Mouse (Mus musculus): Measurements from ENCODE around the gene Hdac2. TPM values are rescaled to one million over a fixed set of nuclear protein-coding genes. Genes with fewer than 3 reads are reported as not detected.

Gene Hdac2
- 4.3 and 6.7 TPM in 2 replicates for polyA plus RNA-seq (2012; rRNA removed)

- TF ChIP-seq CTCF (IDR thresholded peaks at IDR 0.05; ENCODE audit: extremely low read depth, insufficient read depth, insufficient read length, insufficient replicate concordance) (no peak), POLR2A (IDR thresholded peaks at IDR 0.05; ENCODE audit: low read depth, low read length) (peak; percentile 42; the same call in 1 of the 2 replicates)
- no peaks in the 10 kb centered on the region for H3K36me3 ChIP-seq (ENCODE audit: control insufficient read depth, insufficient read depth, low read length)
- no peaks in the 10 kb centered on the region for H3K27me3 ChIP-seq (ENCODE audit: control insufficient read depth, insufficient read depth, low read length)
- peak within 1 kb of the TSS; percentile 97 for H3K4me3 ChIP-seq (ENCODE audit: extremely low read depth, insufficient read depth, insufficient read length)
- DNase-seq (ENCODE audit: low read depth in 1 of 2, low spot score in 2 of 2) = peak; percentile 67 to 78
- H3K4me1 ChIP-seq (ENCODE audit: control insufficient read depth, insufficient read depth, insufficient read length) = peaks cover 12% of the 10 kb centered on the region
- 1% methylated on average over 67 of the region's 67 CpGs for WGBS
- peak within 1 kb of the TSS; percentile 98 for H3K27ac ChIP-seq (ENCODE audit: insufficient read depth, low read length)
Measured at GRCm38 (mm10) chr10:36974086-36974675, at the start of gene Hdac2. Gene Hdac2 (plus strand): TSS chr10:36974544.

GRCm38 (mm10) chr10:36928212-36928611 lies 46.1 kb upstream of the Hdac2 start:
- H3K27ac ChIP-seq (ENCODE audit: insufficient read depth, low read length) = no peak overlapping the region
- H3K36me3 ChIP-seq (ENCODE audit: control insufficient read depth, insufficient read depth, low read length) = no peaks in the 10 kb centered on the region
- no peaks in the 10 kb centered on the region for H3K4me1 ChIP-seq (ENCODE audit: control insufficient read depth, insufficient read depth, insufficient read length)
- DNase-seq (ENCODE audit: low read depth in 1 of 2, low spot score in 2 of 2) = no peak
- WGBS = 68% methylated on average over 3 of the region's 3 CpGs
- H3K4me3 ChIP-seq (ENCODE audit: extremely low read depth, insufficient read depth, insufficient read length) = no peak overlapping the region
- no peaks in the 10 kb centered on the region for H3K27me3 ChIP-seq (ENCODE audit: control insufficient read depth, insufficient read depth, low read length)
- TF ChIP-seq POLR2A (IDR thresholded peaks at IDR 0.05; ENCODE audit: low read depth, low read length) (no peak), CTCF (IDR thresholded peaks at IDR 0.05; ENCODE audit: extremely low read depth, insufficient read depth, insufficient read length, insufficient replicate concordance) (no peak)

GRCm38 (mm10) chr10:36935863-36936262 lies 38.5 kb upstream of the Hdac2 start:
- H3K27ac ChIP-seq (ENCODE audit: insufficient read depth, low read length) = no peak overlapping the region
- H3K36me3 ChIP-seq (ENCODE audit: control insufficient read depth, insufficient read depth, low read length) = no peaks in the 10 kb centered on the region
- no peak for DNase-seq (ENCODE audit: low read depth in 1 of 2, low spot score in 2 of 2)
- no peaks in the 10 kb centered on the region for H3K4me1 ChIP-seq (ENCODE audit: control insufficient read depth, insufficient read depth, insufficient read length)
- TF ChIP-seq POLR2A (IDR thresholded peaks at IDR 0.05; ENCODE audit: low read depth, low read length) (no peak), CTCF (IDR thresholded peaks at IDR 0.05; ENCODE audit: extremely low read depth, insufficient read depth, insufficient read length, insufficient replicate concordance) (no peak)
- WGBS = 81% methylated on average over 5 of the region's 5 CpGs
- no peaks in the 10 kb centered on the region for H3K27me3 ChIP-seq (ENCODE audit: control insufficient read depth, insufficient read depth, low read length)
- H3K4me3 ChIP-seq (ENCODE audit: extremely low read depth, insufficient read depth, insufficient read length) = no peak overlapping the region

- H3K27ac ChIP-seq (ENCODE audit: insufficient read depth, low read length) = no peak overlapping the region
- TF ChIP-seq POLR2A (IDR thresholded peaks at IDR 0.05; ENCODE audit: low read depth, low read length) = no peak
- no peak for TF ChIP-seq CTCF (IDR thresholded peaks at IDR 0.05; ENCODE audit: extremely low read depth, insufficient read depth, insufficient read length, insufficient replicate concordance)
- no peaks in the 10 kb centered on the region for H3K27me3 ChIP-seq (ENCODE audit: control insufficient read depth, insufficient read depth, low read length)
- 59% methylated on average over 2 of the region's 2 CpGs for WGBS
- H3K4me1 ChIP-seq (ENCODE audit: control insufficient read depth, insufficient read depth, insufficient read length) = no peaks in the 10 kb centered on the region
- H3K36me3 ChIP-seq (ENCODE audit: control insufficient read depth, insufficient read depth, low read length) = no peaks in the 10 kb centered on the region
- no peak for DNase-seq (ENCODE audit: low read depth in 1 of 2, low spot score in 2 of 2)
- no peak overlapping the region for H3K4me3 ChIP-seq (ENCODE audit: extremely low read depth, insufficient read depth, insufficient read length)
Measured at GRCm38 (mm10) chr10:36936271-36936670, 38.1 kb upstream of the Hdac2 start.

- no peaks in the 10 kb centered on the region for H3K36me3 ChIP-seq (ENCODE audit: control insufficient read depth, insufficient read depth, low read length)
- H3K27ac ChIP-seq (ENCODE audit: insufficient read depth, low read length) = no peak overlapping the region
- TF ChIP-seq POLR2A (IDR thresholded peaks at IDR 0.05; ENCODE audit: low read depth, low read length) = no peak
- no peak for TF ChIP-seq CTCF (IDR thresholded peaks at IDR 0.05; ENCODE audit: extremely low read depth, insufficient read depth, insufficient read length, insufficient replicate concordance)
- no peak for DNase-seq (ENCODE audit: low read depth in 1 of 2, low spot score in 2 of 2)
- H3K4me1 ChIP-seq (ENCODE audit: control insufficient read depth, insufficient read depth, insufficient read length) = no peaks in the 10 kb centered on the region
- 84% methylated on average over 2 of the region's 2 CpGs for WGBS
- H3K4me3 ChIP-seq (ENCODE audit: extremely low read depth, insufficient read depth, insufficient read length) = no peak overlapping the region
- H3K27me3 ChIP-seq (ENCODE audit: control insufficient read depth, insufficient read depth, low read length) = no peaks in the 10 kb centered on the region
Measured at GRCm38 (mm10) chr10:36951742-36952141, 22.6 kb upstream of the Hdac2 start.

GRCm38 (mm10) chr10:36952622-36953021 lies 21.7 kb upstream of the Hdac2 start:
- TF ChIP-seq POLR2A (IDR thresholded peaks at IDR 0.05; ENCODE audit: low read depth, low read length) (no peak), CTCF (IDR thresholded peaks at IDR 0.05; ENCODE audit: extremely low read depth, insufficient read depth, insufficient read length, insufficient replicate concordance) (no peak)
- Histone ChIP-seq H3K36me3 (ENCODE audit: control insufficient read depth, insufficient read depth, low read length) (no peaks in the 10 kb centered on the region), H3K27ac (ENCODE audit: insufficient read depth, low read length) (no peak overlapping the region), H3K4me1 (ENCODE audit: control insufficient read depth, insufficient read depth, insufficient read length) (no peaks in the 10 kb centered on the region), H3K4me3 (ENCODE audit: extremely low read depth, insufficient read depth, insufficient read length) (no peak overlapping the region), H3K27me3 (ENCODE audit: control insufficient read depth, insufficient read depth, low read length) (no peaks in the 10 kb centered on the region)
- WGBS = 76% methylated on average over 2 of the region's 2 CpGs
- DNase-seq (ENCODE audit: low read depth in 1 of 2, low spot score in 2 of 2) = no peak

- Histone ChIP-seq H3K4me1 (ENCODE audit: control insufficient read depth, insufficient read depth, insufficient read length) (no peaks in the 10 kb centered on the region), H3K4me3 (ENCODE audit: extremely low read depth, insufficient read depth, insufficient read length) (no peak overlapping the region), H3K27me3 (ENCODE audit: control insufficient read depth, insufficient read depth, low read length) (no peaks in the 10 kb centered on the region), H3K36me3 (ENCODE audit: control insufficient read depth, insufficient read depth, low read length) (no peaks in the 10 kb centered on the region), H3K27ac (ENCODE audit: insufficient read depth, low read length) (no peak overlapping the region)
- TF ChIP-seq CTCF (IDR thresholded peaks at IDR 0.05; ENCODE audit: extremely low read depth, insufficient read depth, insufficient read length, insufficient replicate concordance) (no peak), POLR2A (IDR thresholded peaks at IDR 0.05; ENCODE audit: low read depth, low read length) (no peak)
- DNase-seq (ENCODE audit: low read depth in 1 of 2, low spot score in 2 of 2) = no peak
- WGBS = 91% methylated on average over 1 of the region's 1 CpGs
Measured at GRCm38 (mm10) chr10:36959563-36960110, 14.7 kb upstream of the Hdac2 start.

Measured in spleen, adult 2 months (tissue).